Mouse (Mus musculus) lung, embryonic 16.5 days (tissue): Measurements from ENCODE around the gene Bad. TPM values are rescaled to one million over a fixed set of nuclear protein-coding genes. Genes with fewer than 3 reads are reported as not detected.
"Not testable (repeated sequence)": the region's sequence is repeated elsewhere in the genome, so short reads cannot be mapped to it uniquely, and the experiment has no call there.

ENCODE experiments used
- ATAC-seq: fragments of 200-750 bp; cut with Nextera tagmentation; 2 replicates; pipeline ENCODE4 v1.8.0; 2017; ENCODE audit warnings: low read depth, mild to moderate bottlenecking, moderate library complexity
- H3K27ac ChIP-seq: fragments of 300-500 bp; sonication (generic); 2 replicates; pipeline ENCODE4 v1.5.1; 2014; ENCODE audit warnings: mild to moderate bottlenecking, control low read depth, low read length
- H3K27me3 ChIP-seq: fragments of 300-500 bp; sonication (generic); 2 replicates; pipeline ENCODE4 v1.6.1; 2014; ENCODE audit warnings: low read depth, low read length, mixed read lengths; ENCODE audit not compliant: control insufficient read depth, insufficient read depth
- H3K36me3 ChIP-seq: fragments of 300-500 bp; sonication (generic); 2 replicates; pipeline ENCODE4 v1.6.1; 2014; ENCODE audit warnings: low read length; ENCODE audit not compliant: control insufficient read depth, insufficient read depth
- H3K4me1 ChIP-seq: fragments of 300-500 bp; sonication (generic); replicated peaks from 2 replicates; pipeline ENCODE4 v1.6.1; 2014; ENCODE audit warnings: low read length, mixed read lengths; ENCODE audit not compliant: control insufficient read depth, insufficient read depth
- H3K4me2 ChIP-seq: fragments of 300-500 bp; sonication (generic); 2 replicates; pipeline ENCODE4 v1.6.1; 2014; ENCODE audit warnings: low read depth, low read length, control low read depth
- H3K4me3 ChIP-seq: fragments of 300-500 bp; sonication (generic); 2 replicates; pipeline ENCODE4 v1.5.1; 2014; ENCODE audit warnings: mild to moderate bottlenecking, low read length, control low read depth
- H3K9ac ChIP-seq: fragments of 300-500 bp; sonication (generic); 2 replicates; pipeline ENCODE4 v1.6.1; 2014; ENCODE audit warnings: low read length, control low read depth
- H3K9me3 ChIP-seq: fragments of 300-500 bp; sonication (generic); 2 replicates; pipeline ENCODE4 v1.6.1; 2016; ENCODE audit warnings: low read length; ENCODE audit not compliant: control insufficient read depth
- WGBS: fragments of 180-500 bp; shearing (Covaris S2); extraction: QIAGEN DNeasy Blood & Tissue Kit; methylation state at CpG from one replicate; pipeline ENCODE4 v1.1.7; 2014; 5-methylcytosine and 5-hydroxymethylcytosine counted together
- polyA plus RNA-seq: library from polyadenylated mRNA; unstranded; fragments of >200 nt; fragmentation: Nextera tagmentation; extraction: Ambion mirVana; gene quantifications from 2 replicates; pipeline ENCODE4 v1.2.1, GENCODE M21; 2015

The Bad gene
- 82.5 and 90.7 TPM in 2 replicates for polyA plus RNA-seq

DNA sequence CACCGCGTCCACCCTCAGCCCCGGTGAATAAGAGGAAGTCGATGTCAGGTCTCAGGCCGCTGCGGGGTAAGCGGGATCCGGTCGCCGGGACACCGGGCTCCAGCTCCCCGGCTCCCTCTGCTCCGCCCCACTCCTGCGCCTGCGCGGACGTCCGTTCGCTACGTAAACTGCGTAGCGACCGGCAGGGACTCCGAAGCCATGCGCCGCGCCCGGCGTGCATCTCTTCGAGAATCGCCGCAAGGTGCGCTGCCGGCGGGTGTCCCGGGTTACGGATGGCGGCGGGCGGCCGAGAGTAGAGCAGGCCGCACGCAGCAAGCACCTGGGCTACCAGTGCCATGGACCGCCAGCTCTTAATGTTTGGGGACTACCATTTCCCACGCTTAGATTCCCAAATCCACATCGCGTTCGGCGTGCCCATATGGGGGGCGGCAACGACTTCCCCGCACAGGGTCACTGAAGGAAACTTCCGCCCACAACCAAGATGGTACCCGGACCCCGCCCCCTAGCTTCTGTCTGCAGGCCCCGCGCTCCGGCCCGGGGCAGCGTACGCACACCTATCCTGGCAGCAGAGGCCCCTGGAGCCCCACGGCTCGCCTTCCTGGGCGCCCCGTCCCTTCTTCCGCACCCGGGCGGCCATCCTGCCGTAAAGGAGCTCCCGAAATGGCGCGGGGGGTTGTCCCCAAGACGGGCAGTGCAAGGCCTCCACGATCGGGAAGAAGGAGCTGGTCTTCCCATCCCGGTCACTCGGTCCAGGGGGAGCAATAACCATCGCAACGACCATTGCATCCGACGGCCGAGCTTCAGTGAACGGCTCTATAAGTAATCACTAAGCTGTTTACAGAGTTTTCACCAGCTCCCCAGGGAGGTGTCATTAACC is at the start of gene Bad:
TSS of gene Bad (plus strand) at position 490 of the 877 bp plus-strand sequence.
- no peaks in the 10 kb centered on the region for H3K27me3 ChIP-seq
- H3K9ac ChIP-seq: peak within 1 kb of the TSS; percentile 98
- H3K9me3 ChIP-seq: no peaks in the 10 kb centered on the region
- peak within 1 kb of the TSS; percentile 95 for H3K4me3 ChIP-seq
- H3K4me2 ChIP-seq: peak within 1 kb of the TSS; percentile 99
- peaks cover 14% of the 10 kb centered on the region for H3K4me1 ChIP-seq
- peak within 1 kb of the TSS; percentile 98 for H3K27ac ChIP-seq
- H3K36me3 ChIP-seq: no peaks in the 10 kb centered on the region
- WGBS: under 1% methylated on average over 83 of the region's 83 CpGs
- peak; percentile 88 for ATAC-seq

DNA sequence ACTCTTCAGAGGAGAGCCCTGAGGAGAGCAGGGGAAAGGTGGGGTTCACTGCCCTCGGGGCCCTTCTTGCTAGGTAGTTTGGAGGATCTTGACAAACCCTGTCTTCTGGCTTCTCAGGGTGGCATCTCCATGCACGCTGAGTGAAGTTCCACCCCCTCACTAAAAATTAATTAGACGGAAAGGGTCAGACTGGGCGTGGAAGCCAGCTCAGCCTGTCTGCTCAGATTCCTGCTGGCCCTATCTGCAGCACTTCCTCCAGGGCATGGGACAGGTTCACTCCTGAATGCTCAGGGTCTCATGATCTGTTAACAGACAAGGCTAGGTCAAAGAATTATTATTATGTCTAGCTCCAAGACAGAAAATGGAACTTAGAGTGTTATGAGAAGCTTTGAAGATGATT is 49.1 kb upstream of the Bad start:
- no peaks in the 10 kb centered on the region for H3K36me3 ChIP-seq
- no peak overlapping the region for H3K4me3 ChIP-seq
- no peaks in the 10 kb centered on the region for H3K9me3 ChIP-seq
- H3K27ac ChIP-seq: no peak overlapping the region
- WGBS: 49% methylated on average over 4 of the region's 4 CpGs
- no peak for ATAC-seq
- no peak overlapping the region for H3K9ac ChIP-seq
- H3K4me1 ChIP-seq: no peaks in the 10 kb centered on the region
- H3K4me2 ChIP-seq: no peak overlapping the region
- no peaks in the 10 kb centered on the region for H3K27me3 ChIP-seq

DNA sequence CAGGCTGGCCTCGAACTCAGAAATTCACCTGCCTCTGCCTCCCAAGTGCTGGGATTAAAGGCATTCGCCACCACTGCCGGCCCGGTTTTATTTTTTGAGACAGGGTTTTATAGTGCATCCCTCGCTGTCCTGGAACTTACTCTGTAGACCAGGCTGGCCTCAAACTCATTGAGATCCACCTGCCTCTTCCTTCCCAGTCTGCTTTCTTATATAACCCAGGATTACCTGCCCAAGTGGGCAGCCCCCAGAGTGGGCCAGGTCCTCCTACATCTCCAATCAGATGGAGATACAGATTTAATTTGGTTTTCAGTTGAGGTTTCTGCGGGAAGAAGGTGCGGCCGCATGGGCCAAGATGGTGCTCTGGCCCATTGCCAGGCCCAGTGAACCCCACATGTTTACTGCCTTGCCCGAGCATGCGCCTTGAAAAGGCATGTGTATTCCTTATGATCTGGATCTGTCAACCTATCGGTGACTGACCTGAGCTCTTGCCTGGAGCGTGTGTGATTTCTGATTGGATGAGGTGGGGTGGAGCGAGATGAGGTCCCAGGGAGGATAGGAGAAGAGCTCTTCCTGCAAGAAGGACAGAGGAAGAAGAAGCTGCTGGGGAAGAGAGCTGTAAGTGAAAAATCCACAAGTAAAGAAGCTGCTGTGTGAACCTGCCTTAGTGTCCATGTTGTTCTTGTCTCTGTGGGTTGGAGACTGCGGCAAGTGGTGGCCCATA is 47.8 kb upstream of the Bad start:
- no peak overlapping the region for H3K4me3 ChIP-seq
- no peak overlapping the region for H3K27ac ChIP-seq
- no peak for ATAC-seq
- H3K9ac ChIP-seq: no peak overlapping the region
- no peaks in the 10 kb centered on the region for H3K4me1 ChIP-seq
- 90% methylated on average over 14 of the region's 14 CpGs for WGBS
- H3K27me3 ChIP-seq: no peaks in the 10 kb centered on the region
- H3K4me2 ChIP-seq: no peak overlapping the region
- H3K36me3 ChIP-seq: no peaks in the 10 kb centered on the region
- H3K9me3 ChIP-seq: no peaks in the 10 kb centered on the region

DNA sequence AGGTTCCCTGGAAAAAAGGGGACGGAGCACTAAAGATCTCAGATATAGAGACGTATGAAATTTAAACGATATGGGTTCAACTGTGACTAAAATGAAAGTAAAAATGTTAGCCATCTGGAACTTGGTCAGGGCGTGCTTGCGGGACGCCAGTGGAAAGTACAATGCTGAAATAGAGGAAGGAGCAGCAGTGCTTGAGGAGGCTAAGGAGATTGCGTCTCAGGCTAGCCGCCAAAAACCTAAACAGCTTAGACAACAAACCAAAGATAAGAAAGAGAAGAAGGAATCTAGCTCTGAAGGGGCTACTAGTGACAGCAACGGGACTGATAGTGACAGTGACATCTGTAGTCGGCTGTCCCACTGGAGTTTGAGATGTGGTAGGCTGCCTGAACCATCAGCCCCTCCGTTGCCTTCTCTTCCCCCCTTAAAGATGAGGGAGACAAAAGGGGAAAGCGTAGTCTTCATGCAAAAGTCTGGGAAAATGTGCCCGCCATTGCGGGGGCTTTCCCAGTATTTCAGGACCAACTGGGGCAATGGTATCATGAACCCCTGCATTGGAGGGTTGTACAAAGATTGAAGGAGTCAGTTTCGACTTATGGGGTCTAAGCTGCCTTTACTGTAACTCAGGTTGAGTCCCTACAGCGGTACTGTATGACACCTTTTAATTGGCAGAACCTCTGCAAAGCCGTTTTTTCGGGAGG is 45.9 kb upstream of the Bad start:
- not testable (repeated sequence) for H3K27me3 ChIP-seq, H3K27ac ChIP-seq, H3K4me2 ChIP-seq, H3K9me3 ChIP-seq, H3K4me3 ChIP-seq, H3K9ac ChIP-seq, ATAC-seq, H3K36me3 ChIP-seq, H3K4me1 ChIP-seq
- 78% methylated on average over 18 of the region's 18 CpGs for WGBS

DNA sequence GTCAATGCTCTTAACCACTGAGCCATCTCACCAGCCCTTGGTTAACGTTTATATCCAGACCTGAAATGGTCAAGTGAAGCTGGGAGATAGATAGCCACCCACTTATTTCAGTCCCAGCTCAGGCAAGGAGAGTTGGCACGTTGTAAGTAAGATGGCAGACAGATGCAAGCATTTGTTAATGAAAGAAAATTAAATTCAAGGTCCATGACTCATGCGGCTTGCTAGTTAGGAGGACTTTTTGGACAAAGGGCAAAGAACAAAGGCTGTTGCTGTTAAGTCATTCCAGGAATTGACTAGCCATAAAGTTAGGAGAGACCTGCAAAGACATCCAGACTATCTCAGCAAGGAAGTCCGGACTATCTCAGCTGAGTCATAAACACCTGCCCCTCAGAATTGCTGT is 42.0 kb upstream of the Bad start:
- Histone ChIP-seq H3K27ac (no peak overlapping the region), H3K9me3 (no peaks in the 10 kb centered on the region), H3K4me3 (no peak overlapping the region), H3K27me3 (no peaks in the 10 kb centered on the region), H3K4me1 (no peaks in the 10 kb centered on the region), H3K4me2 (no peak overlapping the region), H3K36me3 (no peaks in the 10 kb centered on the region), H3K9ac (no peak overlapping the region)
- ATAC-seq: no peak
- WGBS: 78% methylated on average over 4 of the region's 4 CpGs

DNA sequence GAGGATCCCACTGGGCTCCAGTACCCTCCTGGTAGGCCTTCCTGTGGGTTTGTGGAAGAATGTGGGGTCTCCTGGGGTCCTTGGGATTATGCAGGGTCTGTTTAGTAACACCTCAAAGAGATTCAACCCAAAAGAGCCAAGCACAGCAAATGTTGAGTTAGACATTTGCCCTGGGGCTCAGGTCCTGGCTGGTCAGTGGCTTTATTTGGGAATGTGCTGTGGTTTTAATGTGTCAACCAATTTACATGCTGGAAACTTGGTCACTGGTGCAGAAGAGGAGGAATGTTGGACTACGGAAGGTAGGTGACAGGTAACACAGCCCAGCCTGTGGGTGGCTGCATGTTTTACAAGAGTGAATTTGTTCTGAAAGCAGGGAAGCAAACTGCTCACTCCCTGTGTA is 38.6 kb upstream of the Bad start:
- no peak for ATAC-seq
- WGBS: 89% methylated on average over 1 of the region's 1 CpGs
- Histone ChIP-seq H3K4me3 (no peak overlapping the region), H3K9me3 (no peaks in the 10 kb centered on the region), H3K27me3 (no peaks in the 10 kb centered on the region), H3K9ac (no peak overlapping the region), H3K27ac (no peak overlapping the region), H3K4me2 (no peak overlapping the region), H3K36me3 (peaks cover 8% of the 10 kb centered on the region), H3K4me1 (peaks cover 3% of the 10 kb centered on the region)

DNA sequence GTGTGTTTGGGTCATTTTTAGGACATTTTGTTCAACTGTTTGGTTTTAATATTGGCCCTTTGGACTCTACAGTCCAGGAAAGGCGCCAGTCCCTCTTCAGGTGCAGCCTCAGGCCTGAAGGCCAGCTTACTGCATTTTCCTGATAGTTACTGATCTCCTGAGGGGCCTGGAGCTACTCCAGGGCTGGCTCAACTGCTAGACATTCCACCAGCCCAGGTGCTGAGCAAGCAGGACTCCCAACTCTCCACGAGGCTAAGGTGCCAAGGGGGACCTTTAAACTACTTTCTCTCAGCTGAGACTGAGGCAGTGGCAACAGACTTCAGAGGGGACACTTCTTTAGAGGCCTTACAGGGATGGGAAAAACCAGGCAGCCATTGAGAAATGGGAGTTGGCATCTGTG is 36.8 kb upstream of the Bad start:
- Histone ChIP-seq H3K4me3 (no peak overlapping the region), H3K27ac (no peak overlapping the region), H3K36me3 (peaks cover 8% of the 10 kb centered on the region), H3K27me3 (no peaks in the 10 kb centered on the region), H3K4me1 (peaks cover 11% of the 10 kb centered on the region), H3K4me2 (no peak overlapping the region), H3K9me3 (no peaks in the 10 kb centered on the region), H3K9ac (no peak overlapping the region)
- WGBS: 81% methylated on average over 2 of the region's 2 CpGs
- no peak for ATAC-seq

DNA sequence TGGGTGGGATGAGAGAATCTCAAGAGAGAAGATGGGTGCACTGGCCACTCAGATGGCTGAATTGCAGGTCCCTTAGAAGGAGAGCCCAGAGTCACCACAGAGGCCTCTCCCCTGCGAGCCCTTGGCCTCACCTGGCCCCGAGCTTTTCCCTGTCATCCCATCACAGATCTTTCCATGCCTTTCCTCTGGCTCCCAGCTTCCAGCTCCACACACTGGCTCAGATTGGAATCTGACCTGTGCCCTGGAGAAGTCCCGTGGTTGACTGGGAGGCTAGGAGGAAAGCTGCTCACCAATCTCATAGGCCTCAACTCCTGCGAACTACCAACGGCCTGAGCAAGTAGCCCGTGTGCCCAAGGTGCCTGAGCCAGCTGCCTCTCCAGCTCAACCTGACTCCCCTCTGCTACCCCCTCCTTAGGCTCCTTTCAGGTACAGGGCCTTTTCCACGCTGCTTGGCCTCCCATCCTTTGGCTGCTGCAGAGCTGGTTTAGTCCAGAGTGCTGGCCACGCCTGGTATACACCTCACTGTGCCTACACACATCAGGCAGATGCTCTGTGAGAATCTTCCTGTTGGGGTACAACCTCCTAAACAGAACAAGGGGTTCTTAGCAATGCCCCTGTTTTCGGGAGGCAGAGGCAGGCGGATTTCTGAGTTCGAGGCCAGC is 36.0 kb upstream of the Bad start:
- Histone ChIP-seq H3K27ac (no peak overlapping the region), H3K4me3 (no peak overlapping the region), H3K4me1 (peaks cover 11% of the 10 kb centered on the region), H3K9ac (no peak overlapping the region), H3K36me3 (peaks cover 8% of the 10 kb centered on the region), H3K4me2 (no peak overlapping the region), H3K27me3 (no peaks in the 10 kb centered on the region), H3K9me3 (no peaks in the 10 kb centered on the region)
- 90% methylated on average over 11 of the region's 11 CpGs for WGBS
- ATAC-seq: no peak

DNA sequence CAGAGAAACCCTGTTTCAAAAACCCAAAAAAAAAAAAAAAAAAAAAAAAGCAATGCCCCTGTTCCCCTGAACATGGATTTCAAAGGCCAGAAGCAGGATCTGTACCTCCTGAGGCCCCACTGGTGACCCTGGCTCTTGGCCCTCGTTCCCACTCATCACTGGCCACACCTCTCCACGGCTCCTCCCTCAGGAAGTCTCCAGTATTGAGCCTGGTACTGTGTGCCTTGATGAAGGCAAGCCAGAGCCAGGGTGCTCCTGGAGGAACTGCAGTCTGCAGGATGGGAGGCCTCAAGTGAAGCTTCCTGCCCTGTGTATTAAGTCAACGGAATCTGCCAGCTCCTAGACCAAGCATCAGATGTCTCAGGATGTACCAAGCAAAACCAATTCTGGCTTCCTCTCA is 35.5 kb upstream of the Bad start:
- H3K9ac ChIP-seq: no peak overlapping the region
- no peak overlapping the region for H3K27ac ChIP-seq
- no peaks in the 10 kb centered on the region for H3K27me3 ChIP-seq
- H3K9me3 ChIP-seq: no peaks in the 10 kb centered on the region
- H3K4me2 ChIP-seq: no peak overlapping the region
- ATAC-seq: no peak
- WGBS: 78% methylated on average over 3 of the region's 3 CpGs
- H3K4me3 ChIP-seq: no peak overlapping the region
- H3K4me1 ChIP-seq: peaks cover 14% of the 10 kb centered on the region
- peaks cover 8% of the 10 kb centered on the region for H3K36me3 ChIP-seq
